In the genomic region with DNA sequence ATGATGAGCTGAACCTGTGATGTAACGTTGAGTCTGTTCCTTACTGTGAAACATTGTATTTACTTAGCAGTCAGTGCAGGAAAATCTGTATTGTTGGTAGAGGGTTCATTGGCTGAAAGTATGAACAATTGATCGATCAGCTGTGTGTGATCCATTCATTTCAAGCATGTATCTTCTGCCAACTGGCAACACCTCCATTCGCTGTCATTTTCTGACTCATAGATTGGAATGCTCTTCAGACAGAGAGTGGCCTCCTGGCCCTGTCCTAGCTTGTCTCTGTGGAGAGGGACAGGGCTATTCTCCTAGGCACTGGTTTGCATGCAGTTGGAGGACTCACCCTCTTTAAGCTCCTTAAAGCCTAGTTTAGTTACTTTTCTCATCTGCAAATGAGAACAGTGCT, we compare ENCODE assay signal across 27 mouse cellular contexts.
"Had no signal": no experiment of that assay in that cellular context is flagged by ENCODE, and none has a peak within 500 bp of the region (broad histone marks: within the 10 kb centered on the region; RNA-seq: fewer than 3 reads in every experiment).

No protein-coding gene starts in this region.

- H3K36me3 ChIP-seq: heart, embryonic 10.5 days; heart, embryonic 12.5 days; hindbrain, embryonic 10.5 days; hindbrain, embryonic 12.5 days; intestine, embryonic 15.5 days; limb, embryonic 10.5 days; limb, embryonic 12.5 days; liver, embryonic 12.5 days had no signal

- DNase-seq: gastrocnemius, adult 2 months; gastrocnemius, postnatal 10 days; gastrocnemius, postnatal 25 days; heart, adult 18-20 months; heart, postnatal 10 days; heart, postnatal 4 days; kidney, adult 18-20 months; kidney, adult 8-10 months; kidney, postnatal 10 days; kidney, postnatal 25 days; kidney, postnatal 4 days; liver had no signal

- H3K27ac ChIP-seq: gastrocnemius, adult 2 months; heart, embryonic 10.5 days; hindbrain, embryonic 10.5 days; hindbrain, embryonic 12.5 days; hindbrain, embryonic 14.5 days; intestine, embryonic 15.5 days; layer of hippocampus, adult 2 months; left cerebral cortex, adult 2 months; limb, embryonic 10.5 days; limb, embryonic 12.5 days; liver, embryonic 12.5 days; liver, embryonic 14.5 days had no signal

- H3K9me3 ChIP-seq: heart, embryonic 10.5 days; heart, embryonic 12.5 days; hindbrain, embryonic 10.5 days; hindbrain, embryonic 12.5 days; intestine, embryonic 15.5 days; limb, embryonic 10.5 days; limb, embryonic 12.5 days; liver, embryonic 12.5 days had no signal

- H3K4me1 ChIP-seq: intestine, embryonic 15.5 days; liver, embryonic 12.5 days had no signal

- H3K9ac ChIP-seq: heart, embryonic 12.5 days; hindbrain, embryonic 12.5 days; hindbrain, embryonic 14.5 days; intestine, embryonic 15.5 days; limb, embryonic 12.5 days; liver, embryonic 12.5 days; liver, embryonic 14.5 days had no signal

- H3K4me2 ChIP-seq: heart, embryonic 12.5 days; hindbrain, embryonic 12.5 days; hindbrain, embryonic 14.5 days; intestine, embryonic 15.5 days; limb, embryonic 12.5 days; liver, embryonic 12.5 days had no signal

- H3K27me3 ChIP-seq: heart, embryonic 12.5 days; hindbrain, embryonic 12.5 days; intestine, embryonic 15.5 days; limb, embryonic 12.5 days; liver, embryonic 12.5 days had no signal

- H3K4me3 ChIP-seq: gastrocnemius, adult 2 months; heart, embryonic 10.5 days; heart, embryonic 12.5 days; hindbrain, embryonic 10.5 days; hindbrain, embryonic 12.5 days; intestine, embryonic 15.5 days; layer of hippocampus, adult 2 months; left cerebral cortex, adult 2 months; limb, embryonic 10.5 days; limb, embryonic 12.5 days; liver, embryonic 12.5 days had no signal

- ATAC-seq: hindbrain, embryonic 16.5 days; inflammation-experienced regulatory T-cells, adult 6 months; intestine, embryonic 15.5 days; intestine, postnatal 0 days; liver, embryonic 12.5 days had no signal
